Mouse (Mus musculus): Measurements from ENCODE around the gene Prc1.
A peak's percentile ranks its signal among the peaks of the same experiment; 100 is the strongest.

Gene Prc1

DNA sequence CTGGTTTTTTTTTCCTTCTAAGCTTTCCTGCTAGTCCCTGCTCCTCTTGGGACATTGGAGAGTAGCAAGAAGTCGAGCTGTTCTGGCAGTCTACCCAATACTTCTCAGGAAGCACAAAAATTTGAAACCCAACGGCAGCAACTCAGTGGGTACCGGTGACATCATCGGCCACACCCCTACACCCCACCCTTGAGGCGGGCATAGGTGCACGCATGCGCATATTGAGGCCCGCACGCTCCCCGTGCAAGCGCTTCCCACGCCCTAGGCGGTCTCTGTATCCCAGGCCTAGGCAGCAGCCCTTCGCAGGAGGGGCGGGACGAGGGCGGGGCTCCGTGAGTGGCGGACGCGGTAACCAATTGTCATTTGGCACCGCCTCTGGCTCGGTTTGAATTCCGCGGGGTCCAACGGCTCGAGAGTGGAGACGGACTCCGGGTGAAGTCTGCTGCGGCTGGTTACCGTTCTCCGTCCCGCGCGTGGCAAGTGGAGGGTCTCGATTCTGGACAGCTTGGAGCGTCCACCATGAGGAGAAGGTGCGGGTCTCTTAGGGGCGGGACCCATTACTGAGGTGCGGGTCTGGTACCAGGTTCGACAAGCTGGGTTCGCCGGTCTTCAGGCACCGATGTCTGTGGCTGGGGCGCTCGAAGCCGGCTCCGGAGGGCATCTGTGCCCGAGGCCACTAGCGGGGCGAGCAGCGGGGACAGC lies at the start of gene Prc1:
Gene Prc1 (plus strand): TSS at position 389 of the 702 bp plus-strand sequence.
- DNase-seq (ENCODE audit: low read depth, low spot score), result peak; percentile 94

DNA sequence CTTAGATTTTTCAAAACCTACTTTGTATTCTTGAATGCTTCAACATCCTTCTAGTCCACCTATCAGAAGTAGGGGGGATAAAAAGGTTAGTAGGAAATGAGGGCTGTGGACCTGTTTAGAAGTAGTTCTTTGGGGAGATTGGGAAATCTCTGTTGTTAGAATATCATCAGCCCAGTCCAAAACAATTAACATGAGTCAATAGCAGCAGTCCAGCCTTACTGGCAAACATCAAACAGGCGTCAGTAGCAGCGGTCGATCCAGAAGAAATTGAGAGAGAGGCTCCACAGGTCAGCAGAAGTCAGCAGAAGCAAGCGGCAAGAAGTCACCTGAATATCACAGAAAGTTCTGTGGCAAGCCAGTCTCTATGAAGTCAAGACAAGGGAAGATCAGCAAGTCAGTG lies 49.4 kb upstream of the Prc1 start:
- no peak for DNase-seq (ENCODE audit: low read depth, low spot score)

DNA sequence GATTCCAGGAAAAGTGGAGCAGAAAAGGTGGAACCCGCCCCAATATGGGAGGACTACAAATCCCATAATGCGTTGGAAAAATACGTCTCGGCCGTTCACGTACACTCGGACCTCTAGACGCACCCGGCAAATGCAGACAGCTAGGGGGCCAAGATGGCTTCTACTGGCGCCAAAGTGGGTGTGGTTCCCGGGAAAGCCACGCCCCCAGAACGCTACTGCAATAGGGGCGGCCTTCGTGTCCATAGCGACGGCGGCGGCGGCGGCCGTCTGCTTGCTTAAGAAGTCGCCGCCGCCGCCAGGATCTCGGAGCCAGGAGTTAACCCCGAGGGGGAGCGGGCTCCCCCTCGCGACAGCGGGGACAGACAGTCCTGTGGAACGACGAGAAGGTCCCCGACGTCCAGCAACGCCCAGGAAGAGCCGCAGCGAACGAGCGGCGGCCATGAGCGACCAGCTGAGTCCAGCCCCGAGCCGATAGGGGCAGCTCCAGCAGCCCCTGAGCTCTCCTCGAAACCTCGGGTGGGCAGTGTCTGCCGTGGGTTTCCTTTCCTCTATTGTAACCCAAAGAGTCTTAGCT lies 48.0 kb upstream of the Prc1 start, which contains the start of gene Ttll13:
Gene Ttll13 (plus strand): TSS at position 229 of the 574 bp plus-strand sequence.
- peak; percentile 97 for DNase-seq (ENCODE audit: low read depth, low spot score)

DNA sequence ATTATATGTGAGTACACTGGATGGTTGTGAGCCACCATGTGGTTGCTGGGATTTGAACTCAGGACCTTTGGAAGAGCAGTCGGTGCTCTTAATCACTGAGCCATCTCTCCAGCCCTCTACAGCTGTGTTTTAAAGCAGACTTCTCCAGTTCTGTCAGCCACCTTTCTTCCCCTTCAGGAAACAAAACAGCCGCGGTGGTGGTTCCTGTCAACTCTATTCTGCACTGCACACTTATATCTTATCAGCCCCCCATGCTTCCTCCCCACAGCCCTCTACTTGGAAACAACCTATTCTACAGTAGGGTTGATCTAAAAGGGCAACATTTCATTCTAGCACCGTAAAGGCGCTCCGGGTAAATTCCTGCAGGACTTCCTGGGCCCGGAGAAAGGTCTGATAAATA lies 47.4 kb upstream of the Prc1 start:
- no peak for DNase-seq (ENCODE audit: low read depth, low spot score)

DNA sequence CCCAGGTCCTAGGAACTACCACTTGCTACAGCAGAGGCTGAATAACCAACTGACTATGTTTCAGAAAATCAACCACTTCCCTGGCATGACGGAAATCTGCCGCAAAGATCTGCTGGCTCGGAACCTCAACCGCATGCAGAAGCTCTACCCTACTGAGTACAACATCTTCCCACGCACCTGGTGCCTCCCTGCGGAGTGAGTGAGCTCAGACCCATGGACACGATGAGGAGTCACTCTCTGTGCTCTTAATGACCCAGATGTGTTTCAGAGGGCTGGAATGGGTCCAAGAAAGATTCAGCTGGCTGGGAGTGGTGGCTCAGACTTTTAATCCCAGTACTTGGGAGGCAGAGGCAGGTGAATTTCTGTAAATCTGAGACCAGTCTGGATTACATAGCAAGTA lies 41.8 kb upstream of the Prc1 start:
- DNase-seq (ENCODE audit: low read depth, low spot score), result no peak

DNA sequence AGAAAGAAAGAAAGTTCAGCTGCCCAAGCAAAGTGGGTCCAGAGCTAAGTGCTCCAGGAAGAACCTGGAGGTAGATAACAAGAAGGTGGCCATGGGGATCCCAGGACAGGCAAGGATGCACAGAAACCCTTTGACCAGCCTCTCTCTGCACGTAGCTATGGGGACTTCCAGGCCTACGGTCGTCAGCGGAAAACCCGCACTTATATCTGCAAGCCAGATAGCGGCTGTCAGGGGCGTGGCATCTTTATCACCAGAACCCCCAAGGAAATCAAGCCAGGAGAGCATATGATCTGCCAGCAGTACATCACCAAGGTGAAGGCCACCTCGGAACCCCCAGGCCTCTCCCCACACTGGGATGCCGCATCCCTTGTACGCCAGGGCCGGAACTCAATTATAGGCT lies 41.4 kb upstream of the Prc1 start:
- DNase-seq (ENCODE audit: low read depth, low spot score), result no peak

DNA sequence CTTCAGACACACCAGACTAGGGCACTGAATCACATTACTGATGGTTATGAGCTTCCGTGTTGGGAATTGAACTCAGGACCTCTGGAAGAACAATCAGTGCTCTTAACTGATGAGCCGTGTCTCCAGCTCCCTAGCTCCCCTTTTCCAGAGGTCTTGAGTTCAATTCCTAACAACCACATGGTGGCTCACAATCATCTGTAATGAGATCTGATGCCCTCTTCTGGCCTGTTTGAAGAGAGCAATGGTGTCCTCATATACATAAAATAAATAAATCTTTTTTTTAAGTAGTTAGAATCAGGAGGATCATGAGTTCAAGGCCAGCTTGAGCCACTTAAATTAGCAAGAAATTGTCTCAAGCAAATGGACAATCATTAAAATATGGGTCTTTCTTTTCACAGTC lies 38.3 kb upstream of the Prc1 start:
- DNase-seq (ENCODE audit: low read depth, low spot score), result no peak

DNA sequence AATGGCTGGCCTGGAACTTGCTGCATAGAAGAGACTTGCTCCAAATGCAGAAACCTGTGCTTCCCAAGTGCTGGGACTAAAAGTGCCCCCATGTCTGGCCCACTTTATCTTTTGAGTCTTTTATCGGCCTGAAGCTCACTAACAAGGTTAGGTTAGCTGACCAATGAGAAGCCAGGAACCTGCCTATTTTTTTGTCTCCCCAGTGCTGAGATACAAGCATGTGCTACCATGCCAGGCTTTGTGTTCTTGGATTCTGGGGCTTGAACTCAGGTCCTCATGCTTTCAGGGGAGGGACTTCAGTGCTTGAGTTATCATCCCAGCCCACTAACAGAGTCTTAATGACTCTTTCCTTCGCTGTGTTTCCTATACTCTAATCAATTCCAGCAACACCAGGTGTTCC lies 36.5 kb upstream of the Prc1 start:
- DNase-seq (ENCODE audit: low read depth, low spot score), result no peak

DNA sequence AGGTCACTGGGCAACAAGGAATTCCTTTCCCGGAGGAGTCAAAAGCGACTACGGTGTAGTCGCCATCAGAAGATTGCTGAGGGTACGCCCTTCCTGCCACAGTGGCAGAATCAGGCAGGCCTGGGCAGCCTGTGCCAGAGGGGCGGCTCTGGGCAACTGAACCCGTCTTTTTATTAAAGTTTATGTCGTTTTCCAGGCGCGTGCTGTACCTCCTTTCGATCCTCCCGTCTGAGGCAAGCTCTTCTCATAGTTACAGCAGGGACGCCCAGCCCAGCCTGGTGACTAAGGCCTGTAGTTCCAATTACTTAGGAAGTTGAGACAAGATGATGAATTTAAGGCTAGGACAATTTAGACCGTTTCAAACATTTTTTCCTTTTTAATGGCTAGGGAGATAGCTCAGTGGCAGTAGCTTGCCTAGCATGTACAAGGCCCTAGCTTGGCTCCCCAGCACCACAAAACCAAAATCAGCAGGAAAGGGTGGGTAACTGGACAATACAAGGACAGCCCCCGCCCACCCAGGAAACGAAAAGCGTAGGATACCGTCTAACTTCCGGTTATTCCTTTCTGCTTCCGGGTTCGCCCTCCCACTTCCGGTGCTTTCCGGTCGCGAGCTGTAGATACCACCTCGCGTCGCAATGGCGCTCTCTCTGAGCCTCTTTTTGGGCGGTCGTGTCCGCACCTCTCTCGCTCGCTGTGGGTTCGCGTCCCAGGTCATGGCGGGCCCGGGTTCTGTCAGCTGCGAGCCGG lies 33.5 kb upstream of the Prc1 start, which contains the start of gene Ngrn:
Gene Ngrn (plus strand): TSS at position 591 of the 747 bp plus-strand sequence.
- peak; percentile 59 for DNase-seq (ENCODE audit: low read depth, low spot score)

DNA sequence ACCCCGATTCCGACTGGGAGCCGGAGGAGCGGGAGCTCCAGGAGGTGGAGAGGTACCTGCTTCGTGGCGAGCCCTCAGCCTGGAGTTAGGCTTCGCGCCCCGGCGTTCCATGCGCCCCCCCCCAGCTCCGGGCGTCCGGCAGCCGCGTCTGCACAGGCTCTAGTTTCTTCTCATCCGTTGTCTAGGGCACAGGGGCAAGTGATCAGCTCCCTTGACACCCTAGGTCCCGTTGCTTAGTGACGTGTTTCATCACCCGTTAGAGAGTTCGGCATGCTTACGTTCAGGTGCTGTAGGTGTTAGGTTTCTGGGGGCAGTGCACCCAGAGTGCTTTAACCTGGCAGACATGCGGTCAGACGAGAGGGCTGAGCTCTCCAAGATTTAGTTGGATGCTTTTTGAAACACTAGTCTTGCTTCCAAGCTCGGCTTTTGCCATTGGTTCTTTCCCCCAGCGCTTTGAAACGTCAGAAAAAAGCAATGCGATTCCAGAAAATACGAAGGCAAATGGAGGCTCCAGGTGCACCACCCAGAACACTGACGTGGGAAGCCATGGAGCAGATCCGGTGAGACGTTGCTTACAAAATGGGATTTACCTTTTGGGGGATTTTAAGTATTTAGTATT lies 32.8 kb upstream of the Prc1 start:
- no peak for DNase-seq (ENCODE audit: low read depth, low spot score)

DNA sequence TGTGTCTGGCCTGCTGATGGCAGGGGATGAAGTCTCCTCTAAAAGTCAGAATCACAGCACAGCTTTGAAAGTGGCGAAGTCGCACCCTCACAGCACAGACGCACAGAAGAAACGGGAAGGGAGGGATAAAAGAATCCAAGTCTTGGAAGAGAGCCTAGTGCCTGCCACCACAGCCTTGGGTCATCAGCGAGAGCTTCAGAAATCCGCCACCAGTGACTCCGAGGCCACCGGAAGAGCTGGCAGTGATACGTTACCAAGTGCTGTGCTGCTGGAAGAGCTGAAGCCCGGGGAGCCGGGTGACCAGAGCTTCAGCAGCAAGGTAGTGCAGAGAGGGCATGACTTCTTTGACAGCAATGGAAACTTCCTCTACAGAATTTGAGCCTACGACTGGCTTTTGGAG lies 29.6 kb upstream of the Prc1 start:
- no peak for DNase-seq (ENCODE audit: low read depth, low spot score)

DNA sequence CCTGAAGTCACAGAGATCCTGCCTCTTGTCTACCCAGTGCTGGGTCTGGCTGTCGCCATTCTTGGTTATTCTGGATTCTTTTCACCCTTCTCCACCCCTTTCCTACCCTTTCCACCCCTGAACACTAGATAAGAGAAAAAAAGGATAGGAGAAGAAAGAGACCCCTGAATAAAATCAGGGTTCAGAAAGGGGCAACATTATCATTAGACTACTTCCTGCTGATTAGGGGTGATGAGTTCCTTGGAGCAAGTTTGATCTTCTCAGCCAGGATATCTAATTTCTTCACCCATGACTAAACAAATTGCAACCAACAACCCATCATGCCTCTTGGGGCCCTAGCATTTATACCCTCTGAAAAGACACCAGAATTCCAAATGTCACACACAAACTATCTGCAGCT lies 26.5 kb upstream of the Prc1 start:
- DNase-seq (ENCODE audit: low read depth, low spot score), result no peak

DNA sequence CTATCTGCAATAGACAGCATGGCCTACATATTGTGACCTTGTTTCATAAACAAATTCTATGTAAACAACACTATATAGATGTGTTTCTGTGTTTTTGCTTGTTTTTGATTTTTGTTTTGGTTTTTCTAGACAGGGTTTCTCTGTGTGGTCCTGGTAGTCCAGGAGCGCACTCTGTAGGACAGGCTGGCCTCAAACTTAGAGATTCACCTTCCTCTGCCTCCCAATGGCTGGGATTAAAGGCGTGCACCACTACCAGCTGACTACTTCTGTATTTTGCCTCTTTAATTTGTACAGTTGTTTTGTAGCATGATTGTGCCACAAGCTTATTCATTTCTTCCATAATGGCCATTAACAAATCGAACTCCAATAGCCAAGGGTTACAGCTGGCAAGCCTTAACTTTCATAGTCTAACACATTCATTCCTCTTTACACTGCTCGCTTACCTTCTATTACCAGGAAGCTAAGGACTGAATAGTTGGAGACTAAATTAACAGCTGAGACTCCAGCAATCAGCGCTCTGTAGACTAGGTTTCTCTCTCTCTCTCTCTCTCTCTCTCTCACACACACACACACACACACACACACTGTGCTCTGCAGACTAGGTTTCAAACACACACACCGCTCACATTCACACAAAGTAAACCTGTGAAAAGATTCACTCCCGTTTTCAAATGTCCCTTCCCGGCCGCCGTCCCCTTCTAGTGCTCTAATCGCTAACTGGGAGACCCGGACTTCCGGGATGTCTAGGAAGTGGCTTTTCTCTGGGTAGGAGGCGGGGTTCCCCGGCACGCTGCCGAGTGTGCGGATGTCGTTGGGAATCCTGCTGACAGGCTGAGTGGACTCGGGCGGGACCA lies 25.1 kb upstream of the Prc1 start, which contains the start of gene Vps33b:
Gene Vps33b (plus strand): TSS at position 753 of the 854 bp plus-strand sequence.
- peak; percentile 77 for DNase-seq (ENCODE audit: low read depth, low spot score)

DNA sequence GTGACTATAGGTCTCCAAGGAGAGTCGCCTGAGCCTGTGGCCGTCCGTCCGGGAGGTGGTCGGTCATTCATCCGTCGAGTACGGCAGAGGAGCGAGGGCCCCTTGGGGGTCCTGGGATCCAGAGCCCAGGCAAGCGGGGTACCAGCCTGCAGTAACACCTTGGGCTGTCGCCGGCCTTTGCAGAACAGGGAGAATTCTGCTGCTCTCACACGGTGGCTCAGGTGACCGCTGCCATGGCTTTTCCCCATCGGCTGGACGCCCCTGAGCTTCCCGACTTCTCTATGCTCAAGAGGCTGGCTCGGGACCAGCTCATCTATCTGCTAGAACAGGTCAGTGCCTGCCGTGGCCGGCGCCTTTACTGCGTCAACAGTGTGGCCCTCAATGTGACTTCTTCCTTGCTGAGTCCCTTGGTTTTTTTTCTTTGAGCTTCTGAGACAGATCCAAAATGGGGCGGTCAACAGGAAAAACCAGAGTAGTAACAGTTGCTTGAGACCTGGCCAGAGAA lies 24.4 kb upstream of the Prc1 start:
- no peak for DNase-seq (ENCODE audit: low read depth, low spot score)

DNA sequence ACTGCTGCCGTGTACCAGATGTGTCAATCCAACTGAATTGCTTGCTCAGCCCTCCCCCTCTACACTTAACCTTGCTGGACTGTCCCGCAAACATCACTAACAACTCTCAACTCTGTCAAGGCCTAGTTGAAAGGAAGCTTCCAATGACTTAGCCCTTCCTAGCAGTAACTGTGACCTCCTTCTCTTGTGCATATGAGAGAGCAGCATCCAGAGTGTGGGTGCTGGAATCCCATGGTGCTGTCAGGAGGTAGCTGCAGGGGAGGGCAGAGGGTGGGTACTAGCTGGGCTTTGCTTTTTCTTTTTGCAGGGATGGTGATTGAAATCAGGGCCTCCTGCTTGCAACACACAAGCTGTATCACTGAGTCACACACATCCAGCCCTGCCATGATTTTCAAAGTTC lies 20.8 kb upstream of the Prc1 start:
- DNase-seq (ENCODE audit: low read depth, low spot score), result no peak

DNA sequence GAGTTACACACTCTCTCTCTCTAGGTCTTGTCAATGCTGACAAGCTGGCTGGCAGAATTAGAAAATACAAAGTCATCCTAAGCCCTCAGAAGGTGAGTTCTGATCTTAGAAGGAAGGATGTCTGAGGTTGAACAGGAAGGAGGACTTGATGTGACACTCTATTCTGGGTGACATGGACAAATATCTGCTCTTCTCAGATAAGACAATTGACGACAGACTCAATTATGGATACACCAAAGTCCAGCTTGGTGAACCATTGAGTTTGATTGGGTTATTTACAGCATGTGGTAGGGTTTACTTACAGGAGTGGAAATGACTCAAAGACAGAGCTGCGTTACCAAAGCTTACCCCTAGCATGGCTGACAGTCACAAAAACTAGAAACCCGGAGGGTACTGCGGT lies 17.9 kb upstream of the Prc1 start:
- DNase-seq (ENCODE audit: low read depth, low spot score), result no peak

DNA sequence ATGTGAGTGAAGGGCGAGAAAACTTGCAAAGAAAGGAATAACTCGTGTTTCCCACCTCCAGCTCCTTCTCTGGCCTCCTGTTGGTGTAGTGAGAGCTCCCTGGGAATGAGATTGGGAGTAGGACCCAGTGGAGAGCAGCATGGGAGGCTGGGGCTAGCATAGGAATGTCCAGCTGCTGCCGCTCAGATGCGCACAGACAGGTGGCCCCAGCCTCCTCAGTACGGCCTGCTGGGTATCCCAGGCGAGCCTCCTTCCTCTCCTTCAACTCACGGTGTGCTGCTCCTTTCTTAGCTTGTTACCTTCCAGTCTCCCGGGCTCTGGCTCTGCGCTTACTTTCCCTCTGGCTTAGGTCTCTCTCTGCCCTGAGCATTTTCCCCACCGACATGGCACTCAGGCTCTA lies 14.2 kb upstream of the Prc1 start:
- DNase-seq (ENCODE audit: low read depth, low spot score), result no peak

DNA sequence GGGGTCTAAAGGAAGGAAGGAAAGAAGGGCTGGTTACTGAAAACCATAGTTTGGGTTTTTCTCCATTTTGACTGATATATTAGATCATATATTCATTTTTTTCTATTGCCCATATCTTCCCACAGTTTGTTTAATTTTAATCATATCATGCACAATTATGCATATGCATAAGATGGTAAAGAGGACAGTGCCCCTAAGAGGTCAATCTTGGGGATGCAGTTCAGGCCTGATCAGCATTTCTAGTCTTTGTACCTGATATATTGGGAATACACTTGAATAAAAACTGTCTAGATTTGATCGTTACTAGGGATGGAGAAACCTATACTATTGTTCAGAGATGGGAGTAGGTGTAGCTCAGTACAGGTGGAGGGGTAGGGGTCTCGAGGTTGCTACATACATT lies 13.3 kb upstream of the Prc1 start:
- no peak for DNase-seq (ENCODE audit: low read depth, low spot score)

DNA sequence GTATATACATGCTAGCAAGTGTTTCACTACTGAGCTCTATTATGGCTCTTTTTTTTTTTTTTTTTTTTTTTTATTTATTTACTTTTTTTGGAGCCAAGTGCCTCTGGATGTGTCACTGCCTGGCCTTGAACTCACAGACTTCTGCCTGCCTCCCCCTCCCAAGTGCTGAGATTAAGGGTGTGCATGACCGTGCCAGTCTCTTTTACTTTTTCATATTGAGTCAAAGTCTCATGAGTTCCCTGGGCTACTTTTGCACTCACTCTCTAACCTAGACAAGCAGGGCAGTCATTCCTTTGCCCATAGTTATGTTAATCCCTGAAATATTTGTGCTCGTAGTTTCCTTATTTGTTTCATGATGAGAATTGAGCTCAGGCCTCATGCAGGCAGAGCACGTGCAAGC lies 12.6 kb upstream of the Prc1 start:
- no peak for DNase-seq (ENCODE audit: low read depth, low spot score)

DNA sequence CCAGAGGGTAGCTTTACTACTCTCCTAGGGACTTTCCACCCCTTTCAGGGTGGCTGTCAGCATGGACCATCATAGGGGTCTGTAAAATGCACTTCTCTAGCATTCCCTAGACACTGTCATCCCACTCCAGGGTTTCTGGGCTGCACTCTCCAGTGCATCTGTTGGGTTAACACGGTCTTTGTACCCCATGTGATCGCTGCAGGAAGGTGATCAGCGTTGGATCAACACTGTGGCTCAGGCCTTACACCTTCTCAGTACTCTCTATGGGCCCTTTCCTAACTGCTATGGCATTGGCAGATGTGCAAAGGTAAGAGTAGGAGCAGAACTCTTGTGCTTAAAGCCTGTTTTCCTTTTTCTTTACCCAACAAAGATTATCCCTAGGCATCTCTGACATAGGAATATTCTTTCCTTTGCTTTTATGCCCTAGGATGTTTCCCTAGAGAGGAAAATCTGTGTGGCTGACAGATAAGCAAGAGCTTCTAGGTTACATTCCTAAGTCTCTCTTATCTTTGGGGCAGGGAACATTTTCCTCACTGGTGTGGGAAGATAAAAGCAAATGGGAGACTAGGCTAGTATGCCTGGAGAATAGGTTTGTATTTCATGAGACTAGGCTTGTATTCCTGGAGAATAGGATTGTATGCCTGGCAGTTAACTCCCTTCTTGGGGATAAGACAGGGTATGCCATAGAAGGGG lies 10.9 kb upstream of the Prc1 start:
- DNase-seq (ENCODE audit: low read depth, low spot score), result no peak

DNA sequence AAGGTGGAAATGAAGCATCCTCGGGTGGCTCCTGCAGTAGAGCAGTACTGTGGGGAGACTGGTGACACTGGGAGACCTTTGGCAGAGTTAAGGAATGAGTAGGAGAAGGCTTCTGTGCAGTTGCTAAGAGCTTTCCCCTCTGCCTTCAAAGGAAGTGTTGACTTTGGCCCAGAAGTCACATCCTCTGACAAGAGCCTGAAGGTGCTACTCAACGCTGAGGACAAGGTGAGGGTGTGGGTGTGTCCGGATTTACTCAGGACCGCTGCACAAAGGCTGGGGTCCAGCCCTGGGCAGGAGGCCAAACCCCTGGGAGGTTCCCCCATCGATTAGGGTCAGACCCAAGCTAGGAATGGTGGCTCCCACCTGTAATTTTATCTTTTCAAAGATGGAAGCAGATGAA lies 9.9 kb upstream of the Prc1 start:
- no peak for DNase-seq (ENCODE audit: low read depth, low spot score)

All from WW6 (cell line).